Mouse (Mus musculus): ENCODE results near the gene Ahcyl2. TPM values are rescaled to one million over a fixed set of nuclear protein-coding genes. Genes with fewer than 3 reads are reported as not detected.
"Not testable (repeated sequence)": the region's sequence is repeated elsewhere in the genome, so short reads cannot be mapped to it uniquely, and the experiment has no call there.

The Ahcyl2 gene
- polyA plus RNA-seq, 1 experiment from 2014 or later = 5.8 TPM

DNA sequence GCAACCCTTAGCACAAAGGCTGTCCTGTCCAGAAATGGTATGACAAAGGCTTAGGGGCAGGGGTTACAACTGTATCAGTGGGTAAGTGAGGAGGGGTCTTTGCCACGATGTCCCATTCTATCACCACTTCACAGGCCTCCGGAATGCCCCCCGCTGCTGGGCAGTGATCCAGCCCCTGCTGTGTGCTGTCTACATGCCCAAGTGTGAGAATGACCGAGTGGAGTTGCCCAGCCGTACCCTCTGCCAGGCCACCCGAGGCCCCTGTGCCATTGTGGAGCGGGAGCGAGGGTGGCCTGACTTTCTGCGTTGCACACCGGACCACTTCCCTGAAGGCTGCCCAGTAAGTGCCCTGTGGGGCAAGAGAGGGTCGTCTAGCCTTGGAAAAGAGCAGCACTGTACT lies 14.5 kb upstream of the Ahcyl2 start:
- Histone ChIP-seq H3K4me1 (replicated peaks) (0 out of 2 replicates have a peak, but pooled peaks cover 2% of the 10 kb centered on the region), H3K36me3 (peaks cover 16% of the 10 kb centered on the region; the same call in 1 of the 2 replicates), H3K27ac (no peak overlapping the region), H3K9ac (no peak overlapping the region), H3K4me3 (no peak overlapping the region), H3K4me2 (no peak overlapping the region), H3K27me3 (no peaks in the 10 kb centered on the region), H3K9me3 (replicated peaks) (peaks cover under 1% of the 10 kb centered on the region; the same call in 1 of the 2 replicates)
- no peak for ATAC-seq (replicated peaks; ENCODE audit: insufficient number of reproducible peaks, insufficient read depth, low FRiP score, low read depth)
- 82% methylated on average over 11 of the region's 11 CpGs for WGBS

GRCm38 (mm10) chr6:29756001-29756400 lies 11.8 kb upstream of the Ahcyl2 start:
- no peaks in the 10 kb centered on the region for H3K27me3 ChIP-seq
- WGBS = 83% methylated on average over 5 of the region's 5 CpGs
- H3K4me1 ChIP-seq (replicated peaks) = 0 out of 2 replicates have a peak, but pooled peaks cover 2% of the 10 kb centered on the region

DNA sequence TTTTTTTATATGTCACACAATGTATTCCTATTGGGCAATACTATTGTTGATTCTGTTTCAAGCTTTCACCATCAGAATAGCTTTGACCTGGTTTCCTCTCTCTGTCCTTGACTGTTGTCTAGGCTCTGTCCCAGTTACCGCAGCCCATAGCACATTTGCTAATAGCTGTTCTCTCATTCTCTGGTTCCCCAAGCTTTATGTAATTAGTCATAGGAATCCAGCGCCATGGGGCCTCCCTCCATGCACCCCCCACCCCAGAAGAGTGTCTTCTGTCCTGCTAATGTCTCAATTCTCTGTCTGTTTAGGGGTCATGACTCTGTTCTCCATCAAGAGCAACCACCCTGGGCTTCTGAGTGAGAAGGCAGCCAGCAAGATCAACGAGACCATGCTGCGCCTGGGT lies 11.3 kb upstream of the Ahcyl2 start:
- Histone ChIP-seq H3K4me3 (no peak overlapping the region), H3K4me1 (replicated peaks) (0 out of 2 replicates have a peak, but pooled peaks cover 2% of the 10 kb centered on the region), H3K27ac (no peak overlapping the region), H3K27me3 (no peaks in the 10 kb centered on the region), H3K9me3 (replicated peaks) (no peaks in the 10 kb centered on the region), H3K4me2 (no peak overlapping the region), H3K9ac (no peak overlapping the region), H3K36me3 (peaks cover 29% of the 10 kb centered on the region; the same call in 1 of the 2 replicates)
- WGBS = 84% methylated on average over 4 of the region's 4 CpGs
- no peak for ATAC-seq (replicated peaks; ENCODE audit: insufficient number of reproducible peaks, insufficient read depth, low FRiP score, low read depth)

More at GRCm38 (mm10) chr6:29756001-29756400, 11.8 kb upstream of the Ahcyl2 start:
- no peak for ATAC-seq (replicated peaks; ENCODE audit: insufficient number of reproducible peaks, insufficient read depth, low FRiP score, low read depth)
- H3K4me2 ChIP-seq = no peak overlapping the region
- no peak overlapping the region for H3K4me3 ChIP-seq
- H3K36me3 ChIP-seq = peaks cover 29% of the 10 kb centered on the region; the same call in 1 of the 2 replicates
- no peak overlapping the region for H3K27ac ChIP-seq
- no peak overlapping the region for H3K9ac ChIP-seq
- H3K9me3 ChIP-seq (replicated peaks) = no peaks in the 10 kb centered on the region

DNA sequence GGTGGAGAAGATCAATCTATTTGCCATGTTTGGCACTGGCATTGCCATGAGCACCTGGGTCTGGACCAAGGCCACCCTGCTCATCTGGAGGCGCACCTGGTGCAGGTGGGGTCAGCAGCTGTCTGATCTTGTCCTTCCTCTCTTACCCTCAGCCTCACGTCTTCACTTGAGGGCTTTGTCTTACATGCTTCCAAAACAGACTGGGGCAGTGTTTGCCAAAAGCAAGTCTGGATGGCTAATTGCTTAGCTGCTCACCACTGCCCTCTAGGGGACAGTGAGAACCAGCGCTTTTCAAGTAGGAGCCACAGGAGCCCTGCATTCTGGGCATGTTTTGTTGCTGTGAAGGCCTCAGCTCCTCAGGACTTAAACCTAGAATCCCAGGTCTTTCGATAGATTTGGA lies 9.4 kb upstream of the Ahcyl2 start:
- H3K27me3 ChIP-seq = no peaks in the 10 kb centered on the region
- no peak overlapping the region for H3K9ac ChIP-seq
- no peak overlapping the region for H3K27ac ChIP-seq
- H3K36me3 ChIP-seq = peaks cover 29% of the 10 kb centered on the region; the same call in 1 of the 2 replicates
- no peaks in the 10 kb centered on the region for H3K9me3 ChIP-seq (replicated peaks)
- H3K4me2 ChIP-seq = no peak overlapping the region
- H3K4me3 ChIP-seq = no peak overlapping the region
- 33% methylated on average over 4 of the region's 4 CpGs for WGBS
- no peak; the same call in 1 of the 2 replicates for ATAC-seq (replicated peaks; ENCODE audit: insufficient number of reproducible peaks, insufficient read depth, low FRiP score, low read depth)
- 0 out of 2 replicates have a peak, but pooled peaks cover 2% of the 10 kb centered on the region for H3K4me1 ChIP-seq (replicated peaks)

DNA sequence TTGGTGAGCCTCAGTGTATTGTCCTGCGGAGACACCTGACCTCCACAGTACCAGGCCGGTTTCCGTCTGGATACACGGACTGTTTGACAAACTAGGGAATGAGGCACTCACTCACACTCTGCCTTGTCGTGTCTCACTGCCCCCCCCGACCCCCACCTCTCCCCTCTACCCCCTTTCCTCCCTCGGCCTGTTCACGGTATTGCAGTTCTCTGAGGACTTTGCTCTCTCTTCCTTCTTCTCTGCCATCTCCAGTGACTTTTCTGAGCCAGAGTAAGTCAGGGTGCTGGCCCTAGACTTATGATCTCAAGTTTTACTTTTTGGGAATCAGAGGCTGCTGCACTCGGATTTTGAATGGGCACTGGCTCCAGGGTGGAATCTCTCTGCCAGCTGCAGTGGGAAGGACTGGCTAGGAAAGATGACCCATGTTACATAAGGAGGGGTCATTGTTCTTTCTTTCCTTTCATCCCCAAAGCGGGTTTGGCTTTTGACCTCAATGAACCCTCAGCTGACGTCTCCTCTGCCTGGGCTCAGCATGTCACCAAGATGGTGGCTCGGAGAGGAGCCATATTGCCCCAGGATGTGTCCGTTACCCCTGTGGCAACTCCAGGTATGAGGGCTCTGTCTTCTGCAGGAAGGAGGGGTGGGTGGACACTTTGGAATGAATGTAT lies 8.7 kb upstream of the Ahcyl2 start:
- Histone ChIP-seq H3K36me3 (peaks cover 29% of the 10 kb centered on the region; the same call in 1 of the 2 replicates), H3K27ac (no peak overlapping the region), H3K9me3 (replicated peaks) (no peaks in the 10 kb centered on the region), H3K27me3 (no peaks in the 10 kb centered on the region), H3K4me3 (no peak overlapping the region), H3K4me1 (replicated peaks) (no peaks in the 10 kb centered on the region), H3K9ac (no peak overlapping the region), H3K4me2 (no peak overlapping the region)
- no peak; the same call in 1 of the 2 replicates for ATAC-seq (replicated peaks; ENCODE audit: insufficient number of reproducible peaks, insufficient read depth, low FRiP score, low read depth)
- 84% methylated on average over 13 of the region's 13 CpGs for WGBS

GRCm38 (mm10) chr6:29760397-29760796 lies 7.4 kb upstream of the Ahcyl2 start:
- not testable (repeated sequence) for H3K4me1 ChIP-seq (replicated peaks); H3K27me3 ChIP-seq; H3K9me3 ChIP-seq (replicated peaks); H3K27ac ChIP-seq; H3K4me2 ChIP-seq; ATAC-seq (replicated peaks; ENCODE audit: insufficient number of reproducible peaks, insufficient read depth, low FRiP score, low read depth); H3K4me3 ChIP-seq; H3K9ac ChIP-seq
- peaks cover 23% of the 10 kb centered on the region; the same call in 1 of the 2 replicates for H3K36me3 ChIP-seq
- 94% methylated on average over 2 of the region's 2 CpGs for WGBS

- no peaks in the 10 kb centered on the region for H3K9me3 ChIP-seq (replicated peaks)
- no peak overlapping the region for H3K4me3 ChIP-seq
- no peak overlapping the region for H3K4me2 ChIP-seq
- no peaks in the 10 kb centered on the region for H3K27me3 ChIP-seq
- 90% methylated on average over 4 of the region's 4 CpGs for WGBS
- ATAC-seq (replicated peaks; ENCODE audit: insufficient number of reproducible peaks, insufficient read depth, low FRiP score, low read depth) = no peak
- H3K27ac ChIP-seq = no peak overlapping the region
- no peaks in the 10 kb centered on the region for H3K4me1 ChIP-seq (replicated peaks)
- H3K36me3 ChIP-seq = peaks cover 19% of the 10 kb centered on the region; the same call in 1 of the 2 replicates
- H3K9ac ChIP-seq = no peak overlapping the region
Observed at GRCm38 (mm10) chr6:29761282-29761681, 6.5 kb upstream of the Ahcyl2 start.

DNA sequence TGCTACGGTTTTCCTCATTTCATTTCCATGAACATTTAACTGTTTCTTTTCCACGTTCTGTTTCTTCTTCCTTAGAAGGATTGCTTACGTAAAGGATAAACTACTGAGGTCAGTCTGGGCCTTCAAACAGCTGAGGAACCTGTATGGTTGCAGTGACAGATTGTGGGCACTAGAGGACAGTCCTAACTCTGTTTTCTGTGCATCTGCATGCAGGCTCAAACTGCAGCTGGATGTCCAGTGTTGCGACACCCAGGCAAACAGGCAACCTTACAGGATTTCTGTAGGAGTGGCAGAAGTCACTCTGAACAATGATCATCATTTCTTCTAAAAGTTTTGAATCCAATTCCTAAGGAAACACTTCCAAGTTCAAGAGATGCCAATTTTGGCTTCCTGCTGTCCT lies 5.3 kb upstream of the Ahcyl2 start:
- WGBS = 67% methylated on average over 4 of the region's 4 CpGs
- no peak for ATAC-seq (replicated peaks; ENCODE audit: insufficient number of reproducible peaks, insufficient read depth, low FRiP score, low read depth)
- no peak overlapping the region for H3K9ac ChIP-seq
- H3K4me1 ChIP-seq (replicated peaks) = peaks cover 3% of the 10 kb centered on the region; the same call in 1 of the 2 replicates
- H3K4me3 ChIP-seq = no peak overlapping the region
- H3K4me2 ChIP-seq = no peak overlapping the region
- no peaks in the 10 kb centered on the region for H3K9me3 ChIP-seq (replicated peaks)
- H3K27me3 ChIP-seq = no peaks in the 10 kb centered on the region
- peaks cover 19% of the 10 kb centered on the region; the same call in 1 of the 2 replicates for H3K36me3 ChIP-seq
- H3K27ac ChIP-seq = no peak overlapping the region

GRCm38 (mm10) chr6:29766874-29767273 lies 937 bp upstream of the Ahcyl2 start:
- Histone ChIP-seq H3K36me3 (no peaks in the 10 kb centered on the region), H3K4me3 (no peak overlapping the region), H3K27ac (no peak overlapping the region), H3K9me3 (replicated peaks) (no peaks in the 10 kb centered on the region), H3K4me1 (replicated peaks) (peaks cover 10% of the 10 kb centered on the region), H3K4me2 (no peak overlapping the region), H3K27me3 (no peaks in the 10 kb centered on the region), H3K9ac (no peak overlapping the region)
- 88% methylated on average over 2 of the region's 2 CpGs for WGBS
- no peak for ATAC-seq (replicated peaks; ENCODE audit: insufficient number of reproducible peaks, insufficient read depth, low FRiP score, low read depth)

DNA sequence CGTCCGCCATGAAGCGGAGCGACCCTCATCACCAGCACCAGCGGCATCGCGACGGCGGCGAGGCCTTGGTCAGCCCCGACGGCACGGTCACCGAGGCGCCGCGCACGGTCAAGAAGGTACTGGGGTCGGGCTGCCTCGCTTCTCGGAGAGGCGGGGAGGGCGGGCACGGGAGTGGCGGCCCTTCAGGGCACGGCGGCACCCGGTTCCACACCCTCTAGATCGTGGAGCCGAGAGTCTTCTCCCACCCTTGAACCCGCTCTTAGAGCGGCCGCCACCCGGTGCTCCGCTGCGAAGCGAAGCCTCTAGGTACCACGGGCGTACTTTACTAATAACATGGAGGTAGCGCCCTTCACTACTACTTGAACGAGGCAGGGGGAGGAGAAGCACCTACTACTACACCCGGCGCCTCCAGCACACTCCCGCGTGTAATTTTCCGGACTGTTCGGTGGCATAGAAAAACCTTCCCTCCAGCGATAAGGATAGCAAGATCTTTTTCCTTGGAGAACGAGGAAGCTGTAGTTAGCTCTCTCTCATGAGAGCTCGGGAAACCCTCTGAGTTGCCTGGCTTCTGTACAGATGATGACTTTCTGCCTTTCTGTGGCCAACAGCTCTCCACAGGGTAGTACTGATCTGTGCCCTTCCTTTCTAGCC lies 1.1 kb downstream of the Ahcyl2 start:
- peak; percentile 36 for ATAC-seq (replicated peaks; ENCODE audit: insufficient number of reproducible peaks, insufficient read depth, low FRiP score, low read depth)
- Histone ChIP-seq H3K36me3 (no peaks in the 10 kb centered on the region), H3K27ac (peak overlapping the region; percentile 92), H3K4me3 (peak overlapping the region; percentile 97), H3K9ac (peak overlapping the region; percentile 87), H3K4me1 (replicated peaks) (peaks cover 10% of the 10 kb centered on the region), H3K27me3 (no peaks in the 10 kb centered on the region), H3K4me2 (peak overlapping the region; percentile 81), H3K9me3 (replicated peaks) (no peaks in the 10 kb centered on the region)
- WGBS = under 1% methylated on average over 50 of the region's 50 CpGs

GRCm38 (mm10) chr6:29770672-29771321 lies 3.0 kb downstream of the Ahcyl2 start:
- no peak overlapping the region for H3K4me2 ChIP-seq
- H3K4me3 ChIP-seq = no peak overlapping the region
- 72% methylated on average over 2 of the region's 2 CpGs for WGBS
- no peaks in the 10 kb centered on the region for H3K36me3 ChIP-seq
- H3K27ac ChIP-seq = no peak overlapping the region
- no peak overlapping the region for H3K9ac ChIP-seq
- ATAC-seq (replicated peaks; ENCODE audit: insufficient number of reproducible peaks, insufficient read depth, low FRiP score, low read depth) = no peak
- H3K9me3 ChIP-seq (replicated peaks) = no peaks in the 10 kb centered on the region
- H3K4me1 ChIP-seq (replicated peaks) = peaks cover 10% of the 10 kb centered on the region
- no peaks in the 10 kb centered on the region for H3K27me3 ChIP-seq

Measured in heart, embryonic 15.5 days (tissue).